ENCODE assay signal across 8 mouse cellular contexts in genomic region chr8:105990856-105991387, GRCm38 (mm10). TPM values are rescaled to one million over a fixed set of nuclear protein-coding genes. Genes with fewer than 3 reads are reported as not detected.
DNase-seq lines count a peak whose midpoint lies in the region; ATAC-seq and TF ChIP-seq lines count a peak whose summit lies in the region.

TSS of gene Dus2 (plus strand) at chr8:105991337.

- DNase-seq in ES-CJ7 (ENCODE audit: low read depth, low spot score) = peak; percentile 95
- DNase-seq in c-Kit-positive CD71-positive TER-119-positive erythroid progenitor cells, embryonic 14.5 days (ENCODE audit: low spot score) = peak; percentile 84
- DNase-seq in heart, postnatal 14 days = peak; percentile 87 to 93
- DNase-seq in large intestine, adult 2 months (ENCODE audit: low read depth, low spot score) = peak; percentile 68
- peak; percentile 89 for DNase-seq in lung, adult 2 months
- peak; percentile 60 to 72 for DNase-seq in thymus, adult 18-20 months

- TF ChIP-seq CTCF in lung, adult 2 months (IDR thresholded peaks at IDR 0.05; ENCODE audit: insufficient read depth, low read length) = peak; percentile 98

- no peak within 1 kb of the TSS for H3K9ac ChIP-seq in forebrain, embryonic 13.5 days

- H3K27me3 ChIP-seq in forebrain, embryonic 13.5 days = 0 out of 2 replicates have a peak, but pooled peaks cover 3% of the 10 kb centered on the region

- TF ChIP-seq POLR2A in lung, adult 2 months (IDR thresholded peaks at IDR 0.05; ENCODE audit: borderline replicate concordance, extremely low read depth, low read depth, low read length) = no peak

- no peak within 1 kb of the TSS for H3K27ac ChIP-seq in forebrain, embryonic 13.5 days

- H3K4me2 ChIP-seq in forebrain, embryonic 13.5 days = peak within 1 kb of the TSS; percentile 27; the same call in 1 of the 2 replicates

- peak; percentile 74 for ATAC-seq in forebrain, embryonic 13.5 days
- peak; percentile 78 for ATAC-seq in neutrophil, adult 5-6 weeks (ENCODE audit: extremely low read depth, insufficient number of reproducible peaks, low FRiP score, poor library complexity, severe bottlenecking)

- intact Hi-C loops in heart, postnatal 14 days (cut with DNase I) = loop anchor here (1.0 to 2.0 kb wide), 3 partner anchors 31 to 130 kb away; no protein-coding TSS in a partner anchor

- H3K4me3 ChIP-seq in forebrain, embryonic 13.5 days = no peak within 1 kb of the TSS
- no peak within 1 kb of the TSS for H3K4me3 ChIP-seq in lung, adult 2 months (replicated peaks; ENCODE audit: extremely low read depth, low read depth, low read length)

- H3K9me3 ChIP-seq in forebrain, embryonic 13.5 days (replicated peaks) = no peaks in the 10 kb centered on the region

- no peaks in the 10 kb centered on the region for H3K36me3 ChIP-seq in forebrain, embryonic 13.5 days (ENCODE audit: poor library complexity, severe bottlenecking)

- H3K4me1 ChIP-seq in forebrain, embryonic 13.5 days = 0 out of 2 replicates have a peak, but pooled peaks cover 3% of the 10 kb centered on the region
- H3K4me1 ChIP-seq in lung, adult 2 months (ENCODE audit: control insufficient read depth, insufficient read depth, low read length) = peaks cover 4% of the 10 kb centered on the region

- 11% methylated on average over 15 of the region's 15 CpGs for WGBS in forebrain, embryonic 13.5 days
- WGBS in large intestine, adult 2 months = 9% methylated on average over 15 of the region's 15 CpGs
- WGBS in lung, adult 2 months = 10% methylated on average over 15 of the region's 15 CpGs

RNA-seq across cellular contexts. Expression of gene Dus2, which starts in this region (rescaled TPM):
- 19.0 and 20.6 TPM in 2 replicates for polyA plus RNA-seq in forebrain, embryonic 13.5 days (2015; fragmentation: Nextera tagmentation; extraction: Ambion mirVana)
- total RNA-seq in heart, postnatal 14 days (2021) = 1 to 10 TPM; 7.4 to 7.8 TPM
- polyA plus RNA-seq in large intestine, adult 2 months (2012; rRNA removed) = 7.2 and 9.9 TPM in 2 replicates
- 5.5 and 10.3 TPM in 2 replicates for polyA plus RNA-seq in lung, adult 2 months (2012; rRNA removed)
- 19.4 and 19.6 TPM in 2 replicates for total RNA-seq in neutrophil, adult 5-6 weeks (2017)
